16 mouse cellular contexts compared by ENCODE assay signal in the genomic region with DNA sequence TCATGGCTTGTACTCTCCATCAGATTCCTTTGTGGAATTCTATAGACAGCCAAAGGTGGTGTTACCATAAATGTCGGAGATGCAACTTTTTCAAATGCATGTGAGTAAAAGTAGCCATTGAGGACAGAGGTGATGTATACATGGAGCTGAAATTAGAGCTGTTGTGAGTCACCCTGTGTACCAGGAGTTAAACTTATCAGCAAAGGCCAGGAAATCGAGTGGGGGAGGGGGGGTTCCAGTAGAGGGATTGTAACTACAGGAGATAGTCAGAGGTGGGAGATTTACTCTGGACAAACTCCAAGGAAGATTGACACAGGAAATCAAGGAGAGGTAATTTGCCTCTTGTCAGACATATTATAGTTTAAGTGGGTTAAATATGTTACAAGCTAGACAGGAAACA. TPM values are rescaled to one million over a fixed set of nuclear protein-coding genes. Genes with fewer than 3 reads are reported as not detected.
"Had no signal": no experiment of that assay in that cellular context is flagged by ENCODE, and none has a peak within 500 bp of the region (broad histone marks: within the 10 kb centered on the region; RNA-seq: fewer than 3 reads in every experiment).

No protein-coding gene starts in this region.

RNA-seq across cellular contexts. Expression of gene Vmn1r3, which starts 31.2 kb away (rescaled TPM):
- total RNA-seq: megakaryocyte, adult 5-6 weeks; megakaryocyte-erythroid progenitor cell, adult 5-6 weeks had no signal
- polyA plus RNA-seq: lung, embryonic 14.5 days; lung, embryonic 16.5 days; midbrain, embryonic 10.5 days; midbrain, embryonic 12.5 days; midbrain, embryonic 14.5 days; midbrain, embryonic 16.5 days; myocyte; neural tube, embryonic 11.5 days; neural tube, embryonic 13.5 days; neural tube, embryonic 15.5 days; small intestine, adult 2 months; stomach, embryonic 14.5 days; stomach, embryonic 16.5 days; thymus, postnatal 0 days had no signal

RNA-seq across cellular contexts. Expression of gene Vmn1r2, which starts 49.3 kb away (rescaled TPM):
- total RNA-seq: megakaryocyte, adult 5-6 weeks; megakaryocyte-erythroid progenitor cell, adult 5-6 weeks had no signal
- polyA plus RNA-seq: lung, embryonic 14.5 days; lung, embryonic 16.5 days; midbrain, embryonic 10.5 days; midbrain, embryonic 12.5 days; midbrain, embryonic 14.5 days; midbrain, embryonic 16.5 days; myocyte; neural tube, embryonic 11.5 days; neural tube, embryonic 13.5 days; neural tube, embryonic 15.5 days; small intestine, adult 2 months; stomach, embryonic 14.5 days; stomach, embryonic 16.5 days; thymus, postnatal 0 days had no signal
